Mouse (Mus musculus) spleen, adult 12 weeks (tissue): Measurements from ENCODE around the gene Vmn1r195.
"Not testable (repeated sequence)": the region's sequence is repeated elsewhere in the genome, so short reads cannot be mapped to it uniquely, and the experiment has no call there.

ENCODE experiments used
- DNase-seq: peaks from one replicate; pipeline ENCODE4 v3.0.0; 2022; ENCODE audit warnings: low spot score

Vmn1r195 gene

GRCm38 (mm10) chr13:22270222-22270621 is at the start of gene Vmn1r195:
Gene Vmn1r195 (plus strand): TSS chr13:22270522.
- DNase-seq = not testable (repeated sequence)

DNA sequence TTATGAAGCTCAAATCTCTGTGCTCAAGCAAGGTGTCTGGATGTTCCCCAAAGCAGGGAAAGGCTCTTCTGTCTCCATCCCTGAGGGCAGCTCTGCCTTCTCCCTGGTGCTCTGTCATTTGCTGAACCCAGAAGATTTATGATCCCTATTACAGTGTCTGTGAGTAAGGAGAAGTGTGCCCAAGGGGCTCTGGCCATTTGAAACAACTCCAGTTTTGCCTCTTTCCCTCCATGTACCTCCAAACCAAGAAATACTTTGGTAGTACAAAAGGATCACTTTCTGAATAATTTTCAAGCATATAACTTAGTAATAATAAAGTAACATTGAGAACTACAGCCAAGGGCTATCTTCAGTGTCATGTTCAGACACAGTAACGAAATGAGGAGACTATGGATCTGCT is 47.3 kb upstream of the Vmn1r195 start, which contains the start of gene Vmn1r193:
TSS of gene Vmn1r193 (minus strand) at position 101 of the 400 bp plus-strand sequence.
- DNase-seq = not testable (repeated sequence)

- no peak for DNase-seq
Measured at GRCm38 (mm10) chr13:22243915-22244314, 26.4 kb upstream of the Vmn1r195 start, which contains the start of gene Vmn1r194. Gene Vmn1r194 (plus strand): TSS chr13:22244215.

GRCm38 (mm10) chr13:22271721-22272120 is 1.4 kb downstream of the Vmn1r195 start:
- no peak for DNase-seq

DNA sequence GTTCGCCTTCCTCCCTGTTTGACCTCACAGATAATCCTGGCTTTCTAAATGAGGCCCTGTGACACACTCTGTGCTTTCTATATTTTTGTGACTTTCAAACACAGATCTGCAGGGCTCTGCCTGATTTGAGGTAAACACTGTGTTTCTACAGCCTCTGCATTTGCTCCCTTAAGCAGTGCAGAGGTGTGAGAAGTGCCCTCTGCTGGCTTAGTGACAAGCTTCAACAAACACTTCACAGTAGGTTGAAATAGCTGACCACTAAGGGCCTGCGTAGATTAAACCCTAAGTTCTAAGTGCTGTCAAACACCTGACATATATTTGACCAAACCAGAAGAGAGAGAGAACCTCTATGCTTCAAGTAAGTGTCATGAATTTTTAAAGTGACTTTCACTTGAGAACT is 14.3 kb downstream of the Vmn1r195 start:
- DNase-seq = no peak

DNA sequence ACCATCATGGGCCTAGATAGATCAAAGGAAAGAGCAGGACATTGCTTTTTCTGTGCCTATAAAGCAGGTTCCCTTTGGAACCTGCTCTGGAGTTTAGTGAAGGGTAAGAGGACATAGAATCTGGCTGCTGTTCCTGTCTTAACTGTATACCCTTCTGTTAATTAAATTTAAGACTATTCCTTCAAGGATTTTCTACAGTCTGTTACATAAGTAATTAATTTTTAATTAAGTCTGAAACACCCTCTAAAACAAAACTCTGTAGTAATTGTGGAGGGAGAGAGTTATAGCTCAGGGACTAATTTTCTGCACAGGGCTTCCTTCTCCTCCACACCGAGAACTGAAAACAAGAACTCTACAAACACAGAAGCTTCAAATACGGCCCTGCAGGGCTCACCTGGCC is 19.3 kb downstream of the Vmn1r195 start, which contains the start of gene Vmn1r196:
TSS of gene Vmn1r196 (plus strand) at position 301 of the 400 bp plus-strand sequence.
- DNase-seq = no peak

- DNase-seq = not testable (repeated sequence)
Measured at GRCm38 (mm10) chr13:22308075-22308474, 37.8 kb downstream of the Vmn1r195 start.

- no peak for DNase-seq
Measured at GRCm38 (mm10) chr13:22315361-22315760, 45.0 kb downstream of the Vmn1r195 start.

- DNase-seq = no peak
Measured at GRCm38 (mm10) chr13:22317366-22317765, 47.0 kb downstream of the Vmn1r195 start.

- no peak for DNase-seq
Measured at GRCm38 (mm10) chr13:22320091-22320490, 49.8 kb downstream of the Vmn1r195 start.

GRCm38 (mm10) chr13:22324289-22324688 is 54.0 kb downstream of the Vmn1r195 start, which contains the start of gene Vmn1r197:
Gene Vmn1r197 (plus strand): TSS chr13:22324589.
- DNase-seq = no peak
